Mouse (Mus musculus): ENCODE measurements around the gene Znfx1.

DNA sequence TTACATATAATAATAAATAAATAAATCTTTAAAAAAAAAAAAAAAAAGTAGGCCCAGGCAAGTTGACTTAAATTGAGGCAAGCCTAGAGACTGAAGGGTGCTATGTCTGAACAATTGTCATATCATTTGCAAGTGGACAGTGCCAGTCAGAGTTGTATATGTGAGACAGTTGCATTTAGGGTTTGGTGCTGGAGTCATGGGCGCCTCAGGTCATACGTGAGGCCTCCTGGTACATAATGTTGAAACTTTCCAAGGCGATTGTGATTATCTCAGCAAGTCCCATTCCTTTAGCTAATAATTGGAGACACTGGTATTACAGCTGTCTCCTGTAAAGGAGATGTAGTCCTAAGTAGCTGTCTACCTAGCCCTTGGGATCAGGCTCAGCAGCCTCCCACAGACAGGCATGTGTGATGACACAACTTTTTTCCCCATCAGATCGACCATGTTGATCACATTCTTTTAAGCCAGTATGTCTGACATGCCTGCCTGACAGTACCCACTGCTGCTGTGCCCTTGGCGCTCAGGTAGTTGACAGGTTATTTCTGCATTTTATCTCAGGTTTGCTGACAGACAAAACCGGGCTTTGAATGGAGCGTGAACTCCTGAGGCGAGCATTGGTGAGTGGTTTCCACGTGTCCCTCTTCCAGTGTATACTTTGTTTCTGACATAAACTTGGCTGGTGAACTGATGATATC is 1.9 kb upstream of the Znfx1 start:
- TF ChIP-seq CTCF (IDR thresholded peaks at IDR 0.05; ENCODE audit: borderline replicate concordance, control insufficient read depth, extremely low read depth, insufficient read depth, low read length, poor library complexity) (no peak), POLR2A (IDR thresholded peaks at IDR 0.05; ENCODE audit: control insufficient read depth, extremely low read depth, insufficient read depth, low read length, poor library complexity) (no peak)

All from thymus, adult 2 months (tissue).